In the genomic region with DNA sequence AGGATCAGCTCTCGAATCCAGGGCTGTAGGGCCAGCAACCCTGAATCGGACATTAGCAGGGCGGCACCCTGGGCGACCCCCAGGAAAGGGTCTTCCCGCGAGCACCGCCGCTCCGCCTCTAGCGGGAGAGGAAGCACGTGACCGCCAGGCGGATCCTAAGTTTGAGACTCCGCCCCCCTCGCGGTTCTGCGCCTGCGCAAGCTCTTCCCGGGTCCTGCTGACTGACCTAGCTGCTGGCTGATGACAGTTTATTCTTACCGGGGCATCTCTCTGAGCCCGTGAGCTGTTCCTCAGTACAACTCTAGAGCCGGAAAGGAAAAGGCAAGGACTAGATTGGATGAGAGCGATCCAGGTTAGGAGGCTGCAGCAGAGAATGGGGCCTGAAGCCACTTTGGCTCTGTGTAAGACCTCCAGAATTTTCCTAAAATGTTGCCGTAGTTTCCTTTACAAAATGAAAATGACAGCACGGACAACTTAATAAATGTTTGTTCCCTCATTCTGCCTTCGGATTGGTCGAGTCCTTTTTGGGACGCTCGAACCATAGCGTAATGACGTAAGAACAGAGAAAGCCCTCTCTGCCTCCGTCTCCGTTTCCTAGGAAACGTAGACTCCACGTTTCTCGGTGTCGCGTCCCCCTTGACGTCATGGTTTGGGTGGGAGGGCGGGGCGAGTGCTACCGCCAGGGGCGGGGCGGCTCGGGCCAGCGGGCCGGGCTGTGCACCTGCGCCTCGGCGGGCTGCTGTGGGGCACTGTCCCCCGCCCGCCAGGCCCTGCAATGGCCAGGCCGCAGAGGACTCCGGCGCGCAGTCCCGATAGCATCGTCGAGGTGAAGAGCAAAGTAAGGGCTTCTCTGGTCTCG, we compare ENCODE assay signal across 7 mouse cellular contexts. TPM values are rescaled to one million over a fixed set of nuclear protein-coding genes. Genes with fewer than 3 reads are reported as not detected.
DNase-seq lines count a peak whose midpoint lies in the region; ATAC-seq lines count a peak whose summit lies in the region.

A gene (minus strand): TSS at position 137 of the 859 bp plus-strand sequence.
A gene (plus strand): TSS at position 183 of the 859 bp plus-strand sequence.

- DNase-seq in adrenal gland, adult 18-20 months (ENCODE audit: low spot score in 2 of 2): peak; percentile 98
- peak; percentile 97 for DNase-seq in embryo, embryonic 11 days
- DNase-seq in gastrocnemius, postnatal 36 days: peak; percentile 93 to 95
- peak; percentile 95 to 96 for DNase-seq in left cerebral cortex, postnatal 25 days (ENCODE audit: low spot score in 2 of 2)
- peak; percentile 98 for DNase-seq in midbrain, embryonic 10.5 days (ENCODE audit: low spot score)
- DNase-seq in right cerebral cortex, postnatal 4 days: peak; percentile 98

- peaks cover 14% of the 10 kb centered on the region for H3K4me1 ChIP-seq in intestine, embryonic 15.5 days (replicated peaks)
- H3K4me1 ChIP-seq in midbrain, embryonic 10.5 days: peaks cover 33% of the 10 kb centered on the region

- H3K27me3 ChIP-seq in intestine, embryonic 15.5 days (replicated peaks): no peaks in the 10 kb centered on the region
- no peaks in the 10 kb centered on the region for H3K27me3 ChIP-seq in midbrain, embryonic 10.5 days (ENCODE audit: low read depth, poor library complexity, severe bottlenecking)

- intact Hi-C loops in gastrocnemius, postnatal 36 days (cut with DNase I): no loop called here
- intact Hi-C loops in left cerebral cortex, postnatal 25 days (cut with DNase I): loop anchor here (5.0 kb wide), 1 partner anchor 64 kb away; a partner anchor contains a TSS

- peak within 1 kb of the TSS; percentile 48 for H3K9ac ChIP-seq in intestine, embryonic 15.5 days

- ATAC-seq in intestine, embryonic 15.5 days: peak; percentile 88

- no peaks in the 10 kb centered on the region for H3K9me3 ChIP-seq in intestine, embryonic 15.5 days
- H3K9me3 ChIP-seq in midbrain, embryonic 10.5 days (replicated peaks): no peaks in the 10 kb centered on the region

- H3K4me2 ChIP-seq in intestine, embryonic 15.5 days (replicated peaks): peak within 1 kb of the TSS; percentile 93

- under 1% methylated on average over 60 of the region's 60 CpGs for WGBS in intestine, embryonic 15.5 days
- under 1% methylated on average over 60 of the region's 60 CpGs for WGBS in midbrain, embryonic 10.5 days

- peak within 1 kb of the TSS; percentile 64 for H3K4me3 ChIP-seq in intestine, embryonic 15.5 days (replicated peaks)
- peak within 1 kb of the TSS; percentile 81 for H3K4me3 ChIP-seq in midbrain, embryonic 10.5 days

- H3K27ac ChIP-seq in intestine, embryonic 15.5 days: peak within 1 kb of the TSS; percentile 93
- peak within 1 kb of the TSS; percentile 86 for H3K27ac ChIP-seq in midbrain, embryonic 10.5 days (replicated peaks)

- peaks cover 15% of the 10 kb centered on the region; the same call in 1 of the 2 replicates for H3K36me3 ChIP-seq in intestine, embryonic 15.5 days
- peaks cover 74% of the 10 kb centered on the region for H3K36me3 ChIP-seq in midbrain, embryonic 10.5 days

RNA-seq across cellular contexts. Expression of the first gene that starts in this region (rescaled TPM):
- total RNA-seq in adrenal gland, adult 18-20 months (2021): 10 to 100 TPM; 21.1 to 23.9 TPM
- 1 to 10 TPM; 6.6 to 6.7 TPM for total RNA-seq in gastrocnemius, postnatal 36 days (2021)
- polyA plus RNA-seq in intestine, embryonic 15.5 days (2015; fragmentation: Nextera tagmentation; extraction: Ambion mirVana): 46.1 and 51.1 TPM in 2 replicates
- total RNA-seq in left cerebral cortex, postnatal 25 days (2021): 10 to 100 TPM; 44.5 to 51.9 TPM
- polyA plus RNA-seq in midbrain, embryonic 10.5 days (2016; fragmentation: Nextera tagmentation; extraction: Ambion mirVana): 76.5 and 89.9 TPM in 2 replicates

RNA-seq across cellular contexts. Expression of the second gene that starts in this region (rescaled TPM):
- total RNA-seq in adrenal gland, adult 18-20 months (2021): 10 to 100 TPM in 1 of 2 experiments, 1 to 10 TPM in 1; 7.5 to 14.2 TPM
- 1 to 10 TPM; 4.7 to 6.7 TPM for total RNA-seq in gastrocnemius, postnatal 36 days (2021)
- 12.7 and 13.4 TPM in 2 replicates for polyA plus RNA-seq in intestine, embryonic 15.5 days (2015; fragmentation: Nextera tagmentation; extraction: Ambion mirVana)
- total RNA-seq in left cerebral cortex, postnatal 25 days (2021): 10 to 100 TPM; 41.2 to 46.6 TPM
- polyA plus RNA-seq in midbrain, embryonic 10.5 days (2016; fragmentation: Nextera tagmentation; extraction: Ambion mirVana): 25.9 and 28.2 TPM in 2 replicates

Comparison
In these comparisons a context has a peak if more than half of its experiments do, and no peak if none do; other contexts are left out.
1. Peak in every context shown above with its lines: DNase-seq, ATAC-seq, H3K4me3 ChIP-seq and H3K27ac ChIP-seq.